Mouse (Mus musculus) stomach, embryonic 15.5 days (tissue): ENCODE data around the gene C730034F03Rik. TPM values are rescaled to one million over a fixed set of nuclear protein-coding genes. Genes with fewer than 3 reads are reported as not detected.
A peak's percentile ranks its signal among the peaks of the same experiment; 100 is the strongest.

Source experiments
- ATAC-seq: fragments of 200-750 bp; cut with Nextera tagmentation; 2 replicates; pipeline ENCODE4 v1.8.0; 2017; ENCODE audit warnings: low read depth, moderate number of reproducible peaks, moderate TSS enrichment; ENCODE audit not compliant: insufficient read depth, low FRiP score
- H3K27ac ChIP-seq: fragments of 300-500 bp; sonication (generic); 2 replicates; pipeline ENCODE4 v1.5.1; 2015; ENCODE audit warnings: mild to moderate bottlenecking, inconsistent platforms
- H3K27me3 ChIP-seq: fragments of 300-500 bp; sonication (generic); replicated peaks from 2 replicates; pipeline ENCODE4 v1.6.1; 2015; ENCODE audit warnings: inconsistent platforms
- H3K36me3 ChIP-seq: fragments of 300-500 bp; sonication (generic); 2 replicates; pipeline ENCODE4 v1.6.1; 2015; ENCODE audit warnings: inconsistent platforms
- H3K4me1 ChIP-seq: fragments of 300-500 bp; sonication (generic); 2 replicates; pipeline ENCODE4 v1.6.1; 2015; ENCODE audit warnings: inconsistent platforms
- H3K4me2 ChIP-seq: fragments of 300-500 bp; sonication (generic); 2 replicates; pipeline ENCODE4 v1.6.1; 2015; ENCODE audit warnings: mild to moderate bottlenecking, inconsistent platforms
- H3K4me3 ChIP-seq: fragments of 300-500 bp; sonication (generic); replicated peaks from 2 replicates; pipeline ENCODE4 v1.5.1; 2015; ENCODE audit warnings: inconsistent platforms
- H3K9ac ChIP-seq: fragments of 300-500 bp; sonication (generic); 2 replicates; pipeline ENCODE4 v1.6.1; 2015; ENCODE audit warnings: inconsistent platforms
- H3K9me3 ChIP-seq: fragments of 300-500 bp; sonication (generic); 2 replicates; pipeline ENCODE4 v1.6.1; 2016; ENCODE audit warnings: inconsistent platforms
- WGBS: fragments of 180-500 bp; shearing (Covaris S2); methylation state at CpG from one replicate; pipeline ENCODE4 v1.1.7; 2015; 5-methylcytosine and 5-hydroxymethylcytosine counted together
- polyA plus RNA-seq: library from polyadenylated mRNA; unstranded; fragments of >200 nt; fragmentation: Nextera tagmentation; extraction: Ambion mirVana; gene quantifications from 2 replicates; pipeline ENCODE4 v1.2.1, GENCODE M21; 2015

Gene C730034F03Rik
- 3.6 and 4.2 TPM in 2 replicates for polyA plus RNA-seq

DNA sequence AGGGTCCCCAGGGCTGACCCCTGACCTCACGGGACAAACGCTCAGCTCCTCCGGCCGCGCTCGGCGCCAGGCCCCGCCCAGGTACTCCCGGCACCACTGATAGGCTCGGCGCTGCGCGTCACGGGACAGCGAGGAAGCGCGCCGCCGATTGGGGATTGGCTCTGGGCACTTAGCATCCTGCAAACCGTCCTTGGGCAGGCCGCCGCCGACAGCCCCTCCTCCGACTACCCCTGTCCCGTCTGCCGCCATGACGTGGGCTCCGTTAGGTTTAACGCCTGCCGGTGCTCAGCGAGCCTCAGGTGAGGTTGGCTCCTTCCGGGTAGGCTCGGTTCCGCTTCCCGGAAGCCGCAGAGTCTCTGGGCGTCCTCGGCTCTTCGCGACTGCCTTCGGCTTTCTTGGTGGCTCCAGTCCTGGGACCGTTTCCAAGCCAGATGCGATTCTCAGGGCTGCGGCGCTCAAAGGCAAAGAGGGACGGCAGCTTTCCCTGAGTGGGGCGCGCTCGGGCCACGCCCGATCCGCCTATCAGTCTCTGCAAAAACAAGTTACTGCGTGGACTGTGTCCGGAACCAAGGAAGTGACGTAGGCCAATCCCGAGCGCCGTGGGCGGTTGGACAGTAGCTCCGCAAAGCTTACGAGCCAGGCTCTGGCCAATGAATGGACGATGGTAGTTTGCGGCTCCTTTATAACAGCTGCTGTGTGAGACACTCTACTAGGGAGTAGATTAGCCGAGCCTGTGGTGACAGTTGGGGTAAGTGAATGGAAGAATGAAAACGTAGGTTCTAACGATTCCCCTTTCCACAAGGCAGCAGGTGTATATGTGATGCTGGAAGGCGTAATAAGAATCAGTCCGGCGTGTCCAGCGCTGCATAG, at the start of gene C730034F03Rik, which contains the start of the genes Gm44502 and Chkb:
Gene C730034F03Rik (plus strand): TSS at position 238 of the 870 bp plus-strand sequence.
Gene Gm44502 (minus strand): TSS at position 345 of the 870 bp plus-strand sequence.
Gene Chkb (minus strand): TSS at position 557 of the 870 bp plus-strand sequence.
- under 1% methylated on average over 70 of the region's 70 CpGs for WGBS
- Histone ChIP-seq H3K4me3 (peak within 1 kb of the TSS; percentile 73), H3K4me1 (peaks cover 7% of the 10 kb centered on the region), H3K4me2 (peak within 1 kb of the TSS; percentile 94), H3K9ac (peak within 1 kb of the TSS; percentile 62), H3K36me3 (0 out of 2 replicates have a peak, but pooled peaks cover 4% of the 10 kb centered on the region), H3K9me3 (no peaks in the 10 kb centered on the region), H3K27me3 (no peaks in the 10 kb centered on the region), H3K27ac (peak within 1 kb of the TSS; percentile 98)
- peak; percentile 93 for ATAC-seq

DNA sequence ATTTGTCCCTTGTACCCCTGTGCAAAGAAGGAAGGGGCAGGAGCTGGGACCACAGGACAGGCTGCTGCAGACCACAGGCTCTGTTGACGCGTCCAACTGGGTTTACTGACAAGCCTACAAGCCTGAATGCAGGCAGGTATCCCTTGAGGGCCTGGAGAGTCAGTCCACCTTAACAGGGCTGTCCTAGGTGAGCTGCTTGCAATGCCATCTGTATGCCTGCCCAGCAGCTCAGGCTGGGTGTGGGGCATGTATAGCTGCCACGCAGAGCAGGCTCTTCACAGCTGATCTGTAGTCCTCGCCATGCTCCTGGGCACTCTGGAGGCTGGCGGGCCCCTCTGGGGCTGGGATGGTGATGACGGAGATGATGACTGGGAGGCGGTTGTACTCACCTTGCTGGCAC, 44.8 kb upstream of the C730034F03Rik start, which contains the start of gene Klhdc7b:
Gene Klhdc7b (plus strand): TSS at position 301 of the 400 bp plus-strand sequence.
- no peaks in the 10 kb centered on the region for H3K4me1 ChIP-seq
- H3K4me3 ChIP-seq = no peak within 1 kb of the TSS
- peaks cover 5% of the 10 kb centered on the region for H3K27me3 ChIP-seq
- no peak within 1 kb of the TSS for H3K4me2 ChIP-seq
- 86% methylated on average over 7 of the region's 7 CpGs for WGBS
- no peaks in the 10 kb centered on the region for H3K36me3 ChIP-seq
- no peak for ATAC-seq
- no peak within 1 kb of the TSS for H3K27ac ChIP-seq
- H3K9ac ChIP-seq = no peak within 1 kb of the TSS
- no peaks in the 10 kb centered on the region for H3K9me3 ChIP-seq

DNA sequence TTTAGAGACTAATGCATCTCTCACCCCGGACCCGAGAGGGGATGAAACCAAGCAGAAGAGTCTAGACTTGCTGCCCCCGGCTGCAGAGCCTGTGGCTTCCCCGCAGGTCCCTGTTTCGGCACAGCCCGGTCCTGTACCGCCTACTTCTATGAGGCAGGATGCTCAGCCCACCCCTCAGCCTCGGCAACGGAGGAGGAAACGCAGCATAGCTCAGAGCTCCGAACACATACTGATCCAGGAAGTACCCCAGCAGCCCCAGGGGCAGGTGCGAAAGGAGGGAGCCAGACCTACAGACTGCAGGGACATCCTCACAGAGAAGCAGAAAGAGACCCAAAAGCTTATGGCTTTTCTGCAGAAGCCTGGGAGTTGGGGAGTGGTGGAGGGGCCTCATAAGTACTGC, 42.3 kb upstream of the C730034F03Rik start:
- no peaks in the 10 kb centered on the region for H3K36me3 ChIP-seq
- no peak for ATAC-seq
- H3K4me3 ChIP-seq = no peak overlapping the region
- no peaks in the 10 kb centered on the region for H3K4me1 ChIP-seq
- H3K4me2 ChIP-seq = no peak overlapping the region
- H3K27me3 ChIP-seq = no peaks in the 10 kb centered on the region
- 44% methylated on average over 12 of the region's 12 CpGs for WGBS
- no peaks in the 10 kb centered on the region for H3K9me3 ChIP-seq
- H3K9ac ChIP-seq = no peak overlapping the region
- H3K27ac ChIP-seq = no peak overlapping the region

DNA sequence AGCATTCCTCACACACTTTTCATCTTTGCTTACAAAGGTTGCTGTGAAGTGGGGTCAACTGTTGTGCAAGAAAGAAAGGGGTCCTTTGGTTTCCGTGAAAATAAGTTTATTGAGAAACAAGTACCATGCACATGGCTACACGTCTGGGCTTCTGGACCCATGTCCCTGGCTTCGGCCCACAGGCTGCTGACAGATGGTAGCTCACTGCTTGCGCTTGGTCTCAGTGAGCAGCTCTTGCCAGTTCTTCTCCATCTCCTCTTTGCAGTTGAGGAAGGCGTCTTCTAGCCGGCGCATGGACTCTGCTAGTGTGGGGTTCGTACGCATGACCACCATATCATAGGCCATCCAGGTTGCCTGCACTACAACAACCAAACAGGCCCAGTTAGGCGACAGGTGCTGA, 39.3 kb upstream of the C730034F03Rik start:
- Histone ChIP-seq H3K4me1 (no peaks in the 10 kb centered on the region), H3K4me3 (no peak overlapping the region), H3K9ac (no peak overlapping the region), H3K4me2 (no peak overlapping the region), H3K36me3 (no peaks in the 10 kb centered on the region), H3K27me3 (no peaks in the 10 kb centered on the region), H3K9me3 (no peaks in the 10 kb centered on the region), H3K27ac (no peak overlapping the region)
- no peak for ATAC-seq
- WGBS = 89% methylated on average over 10 of the region's 10 CpGs

DNA sequence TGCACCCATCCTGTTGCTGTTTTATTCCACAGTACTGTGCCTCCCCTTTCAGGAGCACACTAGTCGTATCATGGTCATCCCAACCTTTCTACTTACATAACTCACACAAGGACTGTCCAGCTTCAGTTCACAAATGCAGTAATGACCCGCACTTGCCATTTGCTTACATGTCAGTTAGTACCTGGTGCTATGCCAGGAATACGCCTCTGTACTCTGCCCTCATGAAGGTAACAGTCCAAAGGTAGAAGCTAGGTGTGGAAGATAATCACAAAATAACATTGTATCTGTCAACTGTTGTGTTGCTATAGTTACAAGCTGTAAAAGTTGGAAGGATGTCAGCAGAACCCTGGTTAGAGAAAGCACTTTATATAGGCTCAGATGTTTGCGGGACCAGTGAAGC, 32.5 kb upstream of the C730034F03Rik start:
- H3K27ac ChIP-seq = no peak overlapping the region
- H3K4me1 ChIP-seq = no peaks in the 10 kb centered on the region
- no peaks in the 10 kb centered on the region for H3K36me3 ChIP-seq
- H3K9ac ChIP-seq = no peak overlapping the region
- no peak overlapping the region for H3K4me2 ChIP-seq
- H3K27me3 ChIP-seq = no peaks in the 10 kb centered on the region
- H3K9me3 ChIP-seq = no peaks in the 10 kb centered on the region
- H3K4me3 ChIP-seq = no peak overlapping the region
- 80% methylated on average over 4 of the region's 4 CpGs for WGBS
- ATAC-seq = no peak

DNA sequence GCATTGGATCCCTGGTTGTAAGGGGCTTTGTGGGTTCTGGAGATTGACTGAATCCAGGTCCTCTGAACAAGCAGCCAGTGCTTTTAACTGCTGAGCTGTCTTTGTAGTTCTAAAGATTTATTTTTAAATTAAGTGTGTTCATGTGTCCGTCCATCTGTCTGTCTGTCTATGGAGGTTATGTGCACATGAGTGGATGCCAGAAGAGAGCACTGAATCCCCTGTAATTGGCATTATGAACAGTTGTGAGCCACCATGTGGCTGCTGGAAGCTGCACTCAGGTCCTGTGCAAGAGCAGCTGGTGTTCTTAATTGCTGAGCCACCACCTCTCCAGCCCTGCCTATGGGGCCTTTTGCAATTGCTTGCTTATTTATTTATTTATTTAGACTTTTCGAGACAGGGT, 31.2 kb upstream of the C730034F03Rik start:
- Histone ChIP-seq H3K36me3 (no peaks in the 10 kb centered on the region), H3K9ac (no peak overlapping the region), H3K4me3 (no peak overlapping the region), H3K4me1 (no peaks in the 10 kb centered on the region), H3K9me3 (no peaks in the 10 kb centered on the region), H3K4me2 (no peak overlapping the region), H3K27ac (no peak overlapping the region), H3K27me3 (no peaks in the 10 kb centered on the region)
- 82% methylated on average over 2 of the region's 2 CpGs for WGBS
- ATAC-seq = no peak

DNA sequence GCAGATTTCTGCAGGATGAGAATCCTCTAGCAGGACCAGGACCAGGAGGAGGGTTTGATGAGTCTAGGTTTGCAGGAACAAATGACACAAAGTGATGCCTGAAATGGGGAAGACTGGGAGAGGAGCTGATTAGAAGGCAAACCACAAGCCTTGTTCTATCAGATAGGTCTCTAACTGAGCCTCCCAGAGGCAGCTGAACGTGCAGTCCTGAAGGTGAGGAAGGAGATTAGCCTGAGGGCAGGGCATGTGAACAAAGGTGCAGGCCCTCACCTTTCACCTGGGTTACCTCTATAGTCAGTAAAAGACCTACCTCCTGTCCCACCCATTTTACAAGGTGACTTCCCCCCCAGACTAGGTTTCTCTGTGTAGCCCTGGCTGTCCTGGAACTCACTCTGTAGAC, 29.7 kb upstream of the C730034F03Rik start:
- WGBS = 43% methylated on average over 1 of the region's 1 CpGs
- H3K27me3 ChIP-seq = no peaks in the 10 kb centered on the region
- ATAC-seq = no peak

DNA sequence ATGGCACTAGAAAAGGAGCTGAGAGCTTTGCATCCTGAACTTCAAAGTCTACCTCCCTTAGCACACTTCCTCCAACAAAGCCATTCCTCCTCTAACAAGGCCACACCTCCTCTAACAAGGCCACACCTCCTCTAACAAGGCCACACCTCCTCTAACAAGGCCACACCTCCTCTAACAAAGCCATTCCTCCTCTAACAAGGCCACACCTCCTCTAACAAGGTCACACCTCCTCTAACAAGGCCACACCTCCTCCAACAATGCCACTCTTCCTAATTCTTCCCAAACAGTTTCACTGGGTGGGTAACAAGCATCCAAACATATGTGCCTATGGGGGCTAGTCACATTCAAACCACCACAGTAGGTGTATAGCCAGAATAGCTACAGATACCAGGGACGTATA, 26.9 kb upstream of the C730034F03Rik start:
- Histone ChIP-seq H3K27ac (no peak overlapping the region), H3K36me3 (no peaks in the 10 kb centered on the region), H3K9ac (no peak overlapping the region), H3K27me3 (no peaks in the 10 kb centered on the region), H3K9me3 (no peaks in the 10 kb centered on the region), H3K4me2 (no peak overlapping the region), H3K4me3 (no peak overlapping the region), H3K4me1 (no peaks in the 10 kb centered on the region)
- no peak for ATAC-seq
- 88% methylated on average over 1 of the region's 1 CpGs for WGBS

More for the DNA sequence above, 29.7 kb upstream of the C730034F03Rik start:
- Histone ChIP-seq H3K36me3 (no peaks in the 10 kb centered on the region), H3K9ac (no peak overlapping the region), H3K4me3 (no peak overlapping the region), H3K27ac (no peak overlapping the region), H3K4me1 (no peaks in the 10 kb centered on the region), H3K4me2 (no peak overlapping the region), H3K9me3 (no peaks in the 10 kb centered on the region)

DNA sequence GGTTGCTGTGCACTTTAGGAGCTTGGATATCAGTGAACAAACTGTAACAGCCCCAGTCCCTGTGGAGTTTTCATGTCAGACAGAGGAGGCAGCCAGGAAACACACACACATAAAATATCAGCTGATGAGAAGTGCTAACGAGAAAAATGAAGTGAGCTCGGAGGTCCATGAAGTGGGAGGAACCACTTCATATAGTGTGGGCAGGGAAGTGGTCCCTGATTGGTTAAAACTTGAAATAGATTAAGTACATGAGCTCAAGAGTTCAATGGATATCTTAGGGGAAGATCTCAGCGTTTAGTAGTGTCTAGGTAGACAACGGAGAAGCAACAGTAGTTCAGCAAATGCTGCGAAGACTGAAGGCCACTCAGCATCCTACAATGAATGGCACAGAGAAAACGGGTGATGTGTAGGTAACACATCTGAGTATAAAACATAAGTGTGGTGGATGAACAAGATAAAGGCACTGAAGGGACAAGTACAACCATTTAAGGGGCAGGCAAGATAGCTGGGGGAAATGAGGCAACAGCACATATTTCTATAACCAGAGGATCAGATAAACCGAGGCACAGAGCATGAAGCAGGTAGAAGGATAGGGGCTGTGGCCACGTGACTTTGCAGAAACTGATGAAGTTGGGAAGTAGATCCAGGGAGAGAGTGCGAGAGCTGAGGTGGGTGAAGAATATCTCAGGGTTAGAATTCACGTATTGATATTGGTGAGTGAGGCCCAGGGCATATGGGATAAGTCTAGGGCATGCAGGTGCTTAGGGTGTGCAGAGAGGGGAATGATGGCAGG, 24.4 kb upstream of the C730034F03Rik start:
- H3K27ac ChIP-seq = no peak overlapping the region

DNA sequence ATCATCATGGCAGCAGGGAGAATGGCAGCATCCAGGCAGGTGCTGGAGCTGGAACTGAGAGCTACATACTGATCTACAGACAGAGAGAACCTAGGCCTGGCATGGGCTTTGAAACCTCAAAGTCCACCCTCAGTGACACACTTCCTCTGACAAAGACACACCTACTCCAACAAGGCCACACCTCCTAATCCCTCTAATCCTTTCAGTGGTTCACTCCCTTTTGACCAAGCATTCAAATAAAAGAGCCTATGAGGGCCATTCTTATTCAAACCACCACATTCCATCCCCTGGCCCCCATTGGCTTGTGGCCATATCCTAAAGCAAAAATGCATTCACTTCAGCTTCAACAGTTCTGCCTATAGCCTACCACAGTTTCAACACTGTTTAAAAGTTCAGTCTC, 22.7 kb upstream of the C730034F03Rik start:
- Histone ChIP-seq H3K27ac (no peak overlapping the region), H3K36me3 (no peaks in the 10 kb centered on the region), H3K4me3 (no peak overlapping the region), H3K27me3 (no peaks in the 10 kb centered on the region), H3K9ac (no peak overlapping the region), H3K4me1 (no peaks in the 10 kb centered on the region), H3K4me2 (no peak overlapping the region), H3K9me3 (no peaks in the 10 kb centered on the region)
- no peak for ATAC-seq

More for the DNA sequence above, 24.4 kb upstream of the C730034F03Rik start:
- Histone ChIP-seq H3K27me3 (no peaks in the 10 kb centered on the region), H3K4me2 (no peak overlapping the region), H3K9ac (no peak overlapping the region), H3K4me3 (no peak overlapping the region), H3K9me3 (no peaks in the 10 kb centered on the region), H3K4me1 (no peaks in the 10 kb centered on the region), H3K36me3 (no peaks in the 10 kb centered on the region)
- 77% methylated on average over 10 of the region's 10 CpGs for WGBS
- ATAC-seq = no peak

DNA sequence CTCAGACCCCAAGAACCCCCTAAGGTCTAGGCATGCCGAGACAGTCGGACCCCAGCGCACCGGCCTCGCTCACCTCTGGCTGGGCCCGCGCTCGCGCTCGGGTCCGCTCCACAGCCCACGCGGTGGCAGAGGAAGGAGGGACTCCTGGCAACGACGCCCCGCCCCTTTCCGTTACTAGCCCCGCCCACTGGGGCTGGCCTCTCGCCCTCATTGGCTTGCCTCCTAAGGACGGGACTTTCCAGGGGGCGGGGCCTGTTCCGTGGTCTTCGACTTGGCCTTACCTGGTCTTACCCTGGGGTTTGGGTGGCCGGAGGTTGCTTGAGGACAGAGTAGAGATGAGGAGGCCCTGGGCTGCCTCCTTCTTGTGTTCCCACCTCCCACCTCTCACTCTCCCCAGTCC, 19.3 kb upstream of the C730034F03Rik start, which contains the start of gene Syce3:
Gene Syce3 (minus strand): TSS at position 386 of the 400 bp plus-strand sequence.
- 87% methylated on average over 22 of the region's 24 CpGs for WGBS
- Histone ChIP-seq H3K4me3 (no peak within 1 kb of the TSS), H3K36me3 (no peaks in the 10 kb centered on the region), H3K4me2 (no peak within 1 kb of the TSS), H3K9me3 (no peaks in the 10 kb centered on the region), H3K27me3 (no peaks in the 10 kb centered on the region), H3K9ac (no peak within 1 kb of the TSS), H3K27ac (no peak within 1 kb of the TSS), H3K4me1 (no peaks in the 10 kb centered on the region)
- no peak for ATAC-seq

DNA sequence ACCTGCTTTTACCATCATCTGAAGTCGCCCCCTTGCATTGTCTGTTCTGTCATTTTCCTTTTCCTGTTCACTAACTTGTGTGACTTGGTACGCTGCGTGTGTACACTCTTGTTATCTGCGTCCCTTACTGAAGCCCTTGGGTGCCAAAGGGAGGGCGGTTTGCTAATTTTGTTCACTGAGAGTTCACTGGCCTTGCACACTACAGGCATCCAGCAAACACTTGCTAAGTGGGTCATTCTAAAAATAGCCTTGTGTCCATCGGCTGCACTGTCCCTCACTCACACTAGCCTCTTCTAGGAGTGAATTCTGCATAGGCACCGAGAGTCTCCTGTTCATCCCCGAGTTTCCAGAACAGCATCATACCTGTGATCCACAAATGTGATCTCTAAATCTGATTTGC, 14.1 kb upstream of the C730034F03Rik start:
- H3K4me3 ChIP-seq = no peak overlapping the region

More for the DNA sequence above, 14.1 kb upstream of the C730034F03Rik start:
- Histone ChIP-seq H3K9me3 (no peaks in the 10 kb centered on the region), H3K4me1 (no peaks in the 10 kb centered on the region), H3K27ac (no peak overlapping the region), H3K4me2 (no peak overlapping the region), H3K36me3 (peaks cover under 1% of the 10 kb centered on the region; the same call in 1 of the 2 replicates), H3K27me3 (no peaks in the 10 kb centered on the region), H3K9ac (no peak overlapping the region)
- no peak for ATAC-seq
- 85% methylated on average over 8 of the region's 8 CpGs for WGBS
